8 mouse cellular contexts compared by ENCODE assay signal in the genomic region with DNA sequence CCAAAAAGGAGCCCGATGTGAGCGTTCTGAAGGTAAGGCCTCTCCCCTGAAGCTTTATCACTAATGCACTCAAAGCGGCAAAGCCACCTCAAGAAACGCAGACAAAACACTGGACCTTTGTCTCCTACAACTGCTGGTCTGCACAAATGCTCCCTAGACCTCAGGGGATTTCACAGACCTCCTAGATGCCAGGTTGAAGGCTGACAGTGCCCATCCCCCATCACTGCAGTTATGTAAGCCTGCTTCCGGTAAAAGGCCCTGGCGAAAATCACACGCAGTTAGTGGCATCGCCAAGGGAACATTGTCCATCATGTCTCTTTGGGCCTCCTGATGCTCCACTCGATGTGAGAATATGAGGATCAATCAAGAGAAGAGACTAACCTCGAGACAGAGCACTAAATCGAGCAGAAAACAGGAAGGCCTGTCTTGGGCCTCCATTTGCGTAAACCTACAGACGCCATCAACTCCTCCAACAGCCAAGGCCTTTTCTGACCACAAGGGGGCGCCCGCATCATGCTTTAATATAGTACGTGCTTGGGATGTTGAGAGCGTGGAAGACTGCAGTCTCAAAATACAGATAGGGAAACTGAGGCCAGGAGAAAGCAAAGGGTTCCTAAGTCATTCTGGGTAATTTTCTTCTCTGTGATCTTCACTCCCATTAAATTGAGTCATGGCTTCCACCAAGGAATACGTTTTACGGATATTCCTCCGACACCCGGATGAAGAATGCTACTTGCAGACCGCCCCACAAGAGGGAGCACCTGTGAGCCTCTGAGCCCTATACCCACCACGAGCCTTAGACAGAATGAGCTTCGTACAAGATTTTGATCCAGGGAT.
DNase-seq lines count a peak whose midpoint lies in the region; ATAC-seq and TF ChIP-seq lines count a peak whose summit lies in the region.

No protein-coding gene starts in this region.

- TF ChIP-seq CTCF in thymus, adult 2 months (IDR thresholded peaks at IDR 0.05; ENCODE audit: borderline replicate concordance, control insufficient read depth, extremely low read depth, insufficient read depth, low read length, poor library complexity), result peak; percentile 61; the same call in 1 of the 2 replicates

- no peak overlapping the region for H3K9ac ChIP-seq in lung, embryonic 15.5 days

- peak; percentile 84 for ATAC-seq in lung, embryonic 15.5 days (ENCODE audit: borderline replicate concordance, extremely low read depth, low FRiP score, low TSS enrichment)

- no peak for TF ChIP-seq POLR2A in thymus, adult 2 months (IDR thresholded peaks at IDR 0.05; ENCODE audit: control insufficient read depth, extremely low read depth, insufficient read depth, low read length, poor library complexity)

- no peaks in the 10 kb centered on the region for H3K9me3 ChIP-seq in hindbrain, embryonic 10.5 days
- no peaks in the 10 kb centered on the region for H3K9me3 ChIP-seq in lung, embryonic 15.5 days

- WGBS in hindbrain, embryonic 10.5 days, result 36% methylated on average over 24 of the region's 24 CpGs
- 34% methylated on average over 24 of the region's 24 CpGs for WGBS in lung, embryonic 15.5 days
- 39% methylated on average over 24 of the region's 24 CpGs for WGBS in thymus, adult 2 months

- H3K4me1 ChIP-seq in hindbrain, embryonic 10.5 days (replicated peaks), result no peaks in the 10 kb centered on the region
- 0 out of 2 replicates have a peak, but pooled peaks cover 1% of the 10 kb centered on the region for H3K4me1 ChIP-seq in lung, embryonic 15.5 days
- no peaks in the 10 kb centered on the region for H3K4me1 ChIP-seq in thymus, adult 2 months (replicated peaks; ENCODE audit: control insufficient read depth, insufficient read depth, low read length)

- peak overlapping the region; percentile 42 for H3K4me3 ChIP-seq in hindbrain, embryonic 10.5 days
- H3K4me3 ChIP-seq in lung, embryonic 15.5 days, result peak overlapping the region; percentile 28
- H3K4me3 ChIP-seq in thymus, adult 2 months (ENCODE audit: control insufficient read depth, insufficient read depth, low read length), result no peak overlapping the region

- peak; percentile 87 for DNase-seq in Muller cell, postnatal 12 days (ENCODE audit: inconsistent ontology term)
- DNase-seq in cerebellum, adult 9-10 months, result peak; percentile 96
- peak; percentile 85 to 97 for DNase-seq in frontal cortex, adult 2 months (ENCODE audit: extremely low spot score in 1 of 2, low spot score in 1 of 2)
- DNase-seq in hindbrain, embryonic 10.5 days (ENCODE audit: low spot score), result peak; percentile 88
- peak; percentile 97 for DNase-seq in layer of hippocampus, adult 9-10 months (ENCODE audit: low spot score)
- peak; percentile 62 for DNase-seq in ovary, adult 18-20 months (ENCODE audit: low spot score)
- DNase-seq in thymus, adult 2 months, result peak; percentile 84

- peak overlapping the region; percentile 50 for H3K27ac ChIP-seq in hindbrain, embryonic 10.5 days
- no peak overlapping the region for H3K27ac ChIP-seq in lung, embryonic 15.5 days
- H3K27ac ChIP-seq in thymus, adult 2 months (ENCODE audit: control insufficient read depth, insufficient read depth, low read length), result no peak overlapping the region

- H3K27me3 ChIP-seq in hindbrain, embryonic 10.5 days (ENCODE audit: insufficient read depth, poor library complexity, severe bottlenecking), result no peaks in the 10 kb centered on the region
- 0 out of 2 replicates have a peak, but pooled peaks cover 11% of the 10 kb centered on the region for H3K27me3 ChIP-seq in lung, embryonic 15.5 days
- no peaks in the 10 kb centered on the region for H3K27me3 ChIP-seq in thymus, adult 2 months (ENCODE audit: control insufficient read depth, insufficient read depth, low read length)

- H3K4me2 ChIP-seq in lung, embryonic 15.5 days, result peak overlapping the region; percentile 51

- no peaks in the 10 kb centered on the region for H3K36me3 ChIP-seq in hindbrain, embryonic 10.5 days
- H3K36me3 ChIP-seq in lung, embryonic 15.5 days, result no peaks in the 10 kb centered on the region
- no peaks in the 10 kb centered on the region for H3K36me3 ChIP-seq in thymus, adult 2 months (ENCODE audit: control insufficient read depth, insufficient read depth, low read length)
